Mouse (Mus musculus): ENCODE data around the gene Foxred2.

Foxred2 gene

GRCm38 (mm10) chr15:77956404-77956901 lies at the start of gene Foxred2:
TSS of gene Foxred2 (minus strand) at chr15:77956722.
- peak; percentile 88 to 91 for DNase-seq

- DNase-seq, result peak; percentile 9 to 32
These were observed 47.4 kb upstream of the Foxred2 start for GRCm38 (mm10) chr15:78003929-78004328.

GRCm38 (mm10) chr15:78001400-78001799 lies 44.9 kb upstream of the Foxred2 start:
- no peak for DNase-seq

GRCm38 (mm10) chr15:77988541-77988940 lies 32.0 kb upstream of the Foxred2 start:
- no peak for DNase-seq

GRCm38 (mm10) chr15:77983391-77983790 lies 26.9 kb upstream of the Foxred2 start:
- DNase-seq, result no peak

- DNase-seq, result peak in 1 of 2 experiments; percentile 54
These were observed 25.8 kb upstream of the Foxred2 start for GRCm38 (mm10) chr15:77982195-77982939.

- DNase-seq, result no peak
These were observed 24.7 kb upstream of the Foxred2 start for GRCm38 (mm10) chr15:77981181-77981680.

- DNase-seq, result no peak
These were observed 22.9 kb upstream of the Foxred2 start for GRCm38 (mm10) chr15:77979427-77979865.

- no peak for DNase-seq
These were observed 21.1 kb upstream of the Foxred2 start for GRCm38 (mm10) chr15:77977663-77978062.

GRCm38 (mm10) chr15:77974165-77974841 lies 17.8 kb upstream of the Foxred2 start:
- DNase-seq, result no peak

- DNase-seq, result peak; percentile 97 to 98
These were observed 14.2 kb upstream of the Foxred2 start, which contains the start of gene Eif3d for GRCm38 (mm10) chr15:77970470-77971292. TSS of gene Eif3d (minus strand) at chr15:77970813.

GRCm38 (mm10) chr15:77969940-77970469 lies 13.5 kb upstream of the Foxred2 start:
- DNase-seq, result no peak

- no peak for DNase-seq
These were observed 8.6 kb upstream of the Foxred2 start for GRCm38 (mm10) chr15:77965117-77965528.

- DNase-seq, result no peak
These were observed 5.9 kb upstream of the Foxred2 start for GRCm38 (mm10) chr15:77962447-77962846.

- no peak for DNase-seq
These were observed 4.2 kb upstream of the Foxred2 start for GRCm38 (mm10) chr15:77960693-77961092.

- DNase-seq, result no peak
These were observed 1.5 kb upstream of the Foxred2 start for GRCm38 (mm10) chr15:77958071-77958470.

- DNase-seq, result no peak
These were observed 1.1 kb upstream of the Foxred2 start for GRCm38 (mm10) chr15:77957625-77958024.

GRCm38 (mm10) chr15:77955440-77956403 lies 800 bp downstream of the Foxred2 start:
- peak in 1 of 2 experiments; percentile 8 for DNase-seq

GRCm38 (mm10) chr15:77954362-77954761 lies 2.2 kb downstream of the Foxred2 start:
- no peak for DNase-seq

GRCm38 (mm10) chr15:77952921-77953320 lies 3.6 kb downstream of the Foxred2 start:
- no peak for DNase-seq

- DNase-seq, result no peak
These were observed 7.5 kb downstream of the Foxred2 start for GRCm38 (mm10) chr15:77949061-77949460.

All from lung, postnatal 4 days (tissue).